Mouse (Mus musculus) heart, postnatal 25 days (tissue): ENCODE results near the gene Capg. TPM values are rescaled to one million over a fixed set of nuclear protein-coding genes. Genes with fewer than 3 reads are reported as not detected.

ENCODE experiments used
- DNase-seq: peaks from one replicate; pipeline ENCODE4 v3.0.0; 2022; ENCODE audit warnings: low spot score
- intact Hi-C: fragments of 180-260 bp; cut with DNase I; formaldehyde crosslinking; loops from one replicate; pipeline ENCODE4 v1.15.1; 2025
- total RNA-seq, 2 experiments: library from RNA; stranded (reverse); gene quantifications; 2 replicates each; pipeline ENCODE4 v1.2.3; 2021

The Capg gene
- total RNA-seq = 1 to 10 TPM; 6.5 to 8.7 TPM

- intact Hi-C loops = no loop called here
- peak; percentile 54 for DNase-seq
Observed at GRCm38 (mm10) chr6:72544283-72544987, at the start of gene Capg. Capg (plus strand) TSS chr6:72544391.

- intact Hi-C loops = no loop called here
- DNase-seq = no peak
Observed at GRCm38 (mm10) chr6:72498950-72499349, 45.2 kb upstream of the Capg start.

GRCm38 (mm10) chr6:72503309-72503708, 40.9 kb upstream of the Capg start:
- no peak for DNase-seq
- intact Hi-C loops = no loop called here

GRCm38 (mm10) chr6:72503939-72504338, 40.3 kb upstream of the Capg start:
- no peak for DNase-seq

GRCm38 (mm10) chr6:72506104-72506503, 38.1 kb upstream of the Capg start:
- DNase-seq = no peak
- intact Hi-C loops = no loop called here

More at GRCm38 (mm10) chr6:72503939-72504338, 40.3 kb upstream of the Capg start:
- intact Hi-C loops = no loop called here

GRCm38 (mm10) chr6:72508596-72508995, 35.6 kb upstream of the Capg start:
- no peak for DNase-seq
- intact Hi-C loops = no loop called here

GRCm38 (mm10) chr6:72509872-72510435, 34.2 kb upstream of the Capg start:
- no peak for DNase-seq
- intact Hi-C loops = loop anchor here (5.0 kb wide), 1 partner anchor 73 kb away; the partner anchor contains the start of gene Mat2a

- intact Hi-C loops = loop anchor here (5.0 kb wide), 1 partner anchor 74 kb away; the partner anchor contains the start of gene Mat2a
- peak; percentile 49 for DNase-seq
Observed at GRCm38 (mm10) chr6:72510686-72511421, 33.3 kb upstream of the Capg start.

GRCm38 (mm10) chr6:72512386-72513070, 31.7 kb upstream of the Capg start:
- intact Hi-C loops = loop anchor here (5.0 kb wide), 1 partner anchor 75 kb away; the partner anchor contains the start of gene Mat2a
- peak; percentile 86 for DNase-seq

- DNase-seq = no peak
- intact Hi-C loops = loop anchor here (5.0 kb wide), 1 partner anchor 76 kb away; the partner anchor contains the start of gene Mat2a
Observed at GRCm38 (mm10) chr6:72513071-72513440, 31.1 kb upstream of the Capg start.

GRCm38 (mm10) chr6:72515644-72516043, 28.5 kb upstream of the Capg start:
- intact Hi-C loops = no loop called here
- no peak for DNase-seq

- no peak for DNase-seq
- intact Hi-C loops = no loop called here
Observed at GRCm38 (mm10) chr6:72518842-72519241, 25.3 kb upstream of the Capg start.

- intact Hi-C loops = no loop called here
- no peak for DNase-seq
Observed at GRCm38 (mm10) chr6:72519303-72519702, 24.9 kb upstream of the Capg start.

GRCm38 (mm10) chr6:72519892-72520663, 24.1 kb upstream of the Capg start:
- peak; percentile 42 for DNase-seq

GRCm38 (mm10) chr6:72520904-72521303, 23.3 kb upstream of the Capg start:
- DNase-seq = no peak
- intact Hi-C loops = no loop called here

More at GRCm38 (mm10) chr6:72519892-72520663, 24.1 kb upstream of the Capg start:
- intact Hi-C loops = no loop called here

GRCm38 (mm10) chr6:72521607-72522006, 22.6 kb upstream of the Capg start, which contains the start of gene Sh2d6:
Sh2d6 (minus strand) TSS chr6:72521707.
- intact Hi-C loops = no loop called here
- no peak for DNase-seq

- no peak for DNase-seq
- intact Hi-C loops = no loop called here
Observed at GRCm38 (mm10) chr6:72522288-72522687, 21.9 kb upstream of the Capg start.

GRCm38 (mm10) chr6:72523222-72523621, 21.0 kb upstream of the Capg start:
- intact Hi-C loops = no loop called here
- DNase-seq = no peak

- intact Hi-C loops = no loop called here
- DNase-seq = no peak
Observed at GRCm38 (mm10) chr6:72524160-72524559, 20.0 kb upstream of the Capg start.
